Mouse (Mus musculus) Patski (cell line): ENCODE measurements around the gene Hccs. TPM values are rescaled to one million over a fixed set of nuclear protein-coding genes. Genes with fewer than 3 reads are reported as not detected.
"Not testable (repeated sequence)": the region's sequence is repeated elsewhere in the genome, so short reads cannot be mapped to it uniquely, and the experiment has no call there.

ENCODE experiments used
- ATAC-seq: fragments of 100-300 bp; one replicate; pipeline ENCODE4 v1.8.0; 2021
- CTCF ChIA-PET: fragments of 350-600 bp; sonication (Branson Sonifier 250); formaldehyde crosslinking; loops from one replicate; lab custom pipeline; 2022; ENCODE audit warnings: inconsistent platforms; lab: Charles Lee
- POLR2A ChIA-PET: fragments of 350-600 bp; sonication (Branson Sonifier 250); formaldehyde crosslinking; loops from one replicate; lab custom pipeline; 2022; ENCODE audit warnings: antibody characterized with exemption, inconsistent platforms; lab: Charles Lee
- DNase-seq: peaks from one replicate; pipeline ENCODE4 v3.0.0-alpha.2; 2011; ENCODE audit warnings: low read depth, low spot score
- H3K27me3 ChIP-seq: fragments of 371-371 bp; one replicate; pipeline ENCODE4 v1.5.1; 2021
- CTCF ChIP-seq: fragments of 100-300 bp; IDR thresholded peaks from one replicate; pipeline ENCODE4 v1.5.1; 2021
- in situ Hi-C: fragments of 300-500 bp; cut with MboI; formaldehyde crosslinking; loops from 3 replicates; pipeline ENCODE4 v1.11.1; 2018; ENCODE audit warnings: low pct_unique_long_range_greater_than_20kb, mixed read lengths
- polyA plus RNA-seq: library from polyadenylated mRNA; unstranded; gene quantifications from one replicate; pipeline ENCODE4 v1.2.3, GENCODE M21; 2021

Gene Hccs
- polyA plus RNA-seq, result 30.3 TPM

DNA sequence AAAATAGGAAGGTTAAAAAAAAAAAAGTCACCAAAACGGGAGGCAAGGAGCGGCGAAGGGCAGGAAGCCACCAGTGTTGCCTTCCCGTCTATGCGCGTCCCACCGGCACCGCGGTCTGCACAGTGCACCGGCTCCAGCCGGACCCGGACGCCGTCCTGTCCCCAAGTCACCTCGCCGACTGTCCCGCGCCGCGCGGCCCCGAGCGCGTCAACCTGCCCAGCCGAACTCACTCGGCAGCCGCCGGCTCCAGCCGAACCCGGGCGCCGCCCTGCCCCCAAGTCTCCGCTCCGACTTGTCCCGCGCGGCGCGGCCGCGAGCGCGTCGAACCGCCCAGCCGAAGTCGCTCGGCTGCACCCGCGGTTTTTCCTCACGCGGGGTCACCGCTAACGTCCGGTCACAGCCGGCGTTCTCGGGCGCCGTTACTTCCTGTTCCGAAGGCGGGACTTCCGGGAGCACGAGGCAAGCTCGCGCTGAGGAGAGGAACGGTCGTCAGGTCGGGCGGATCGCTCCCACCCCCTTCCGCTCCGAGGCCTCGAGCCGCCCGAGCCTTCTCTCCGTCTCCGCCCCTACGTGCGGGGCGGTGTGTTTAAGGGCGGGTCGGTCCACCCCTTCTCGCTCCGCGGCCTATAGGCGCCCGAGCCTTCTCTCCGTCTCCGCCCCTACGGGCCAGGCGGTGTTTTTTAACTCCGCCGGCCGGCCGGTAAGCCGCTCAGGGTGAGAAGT, at the start of gene Hccs:
Gene Hccs, minus strand, starts transcription at position 428 of the 723 bp plus-strand sequence.
- peak; percentile 49 for DNase-seq
- peak; percentile 100 for ATAC-seq
- POLR2A ChIA-PET, result no interaction called here
- H3K27me3 ChIP-seq, result no peaks in the 10 kb centered on the region
- TF ChIP-seq CTCF, result no peak
- in situ Hi-C loops, result loop anchor here (10.0 kb wide), 3 partner anchors 275 to 565 kb away; partner anchors contain the start of gene Mid1
- CTCF ChIA-PET, result no interaction called here

GRCm38 (mm10) chrX:169357146-169357772, 37.1 kb upstream of the Hccs start:
- ChIA-PET POLR2A (interaction anchor here (0.6 to 0.7 kb wide), 2 partner anchors 11 to 519 kb away, joined by 3 read pairs; no protein-coding TSS in a partner anchor), CTCF (interaction anchor here (1.3 kb wide), 1 partner anchor 29 kb away, joined by 4 read pairs; no protein-coding TSS in a partner anchor)
- peak; percentile 72 for DNase-seq
- in situ Hi-C loops, result no loop called here
- H3K27me3 ChIP-seq, result no peaks in the 10 kb centered on the region
- peak; percentile 95 for ATAC-seq
- no peak for TF ChIP-seq CTCF

DNA sequence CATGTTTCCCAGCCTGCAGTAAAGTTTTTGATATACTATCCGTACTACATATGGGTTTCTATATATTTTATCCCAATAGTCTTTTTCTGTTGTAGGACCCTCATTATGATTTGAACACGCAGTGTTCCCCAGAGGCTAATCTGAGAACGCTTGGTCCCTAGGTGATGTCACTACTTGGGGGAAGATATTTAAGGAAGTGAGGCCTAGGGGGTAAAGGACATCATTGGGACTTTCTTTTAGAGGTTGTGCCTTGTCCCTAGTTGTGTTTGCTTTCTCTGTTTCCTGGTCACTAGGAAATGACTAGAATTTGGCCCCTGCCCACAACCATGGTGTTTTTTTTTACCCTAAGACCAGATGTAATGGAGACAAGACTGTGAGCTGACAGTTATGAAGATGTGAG, 18.0 kb upstream of the Hccs start:
- in situ Hi-C loops, result no loop called here
- ATAC-seq, result no peak
- ChIA-PET CTCF (no interaction called here), POLR2A (no interaction called here)
- DNase-seq, result no peak
- H3K27me3 ChIP-seq, result no peaks in the 10 kb centered on the region
- no peak for TF ChIP-seq CTCF

GRCm38 (mm10) chrX:169337559-169337958, 17.4 kb upstream of the Hccs start:
- DNase-seq (no peak), ATAC-seq (no peak)
- POLR2A ChIA-PET, result no interaction called here
- TF ChIP-seq CTCF, result no peak
- in situ Hi-C loops, result no loop called here
- H3K27me3 ChIP-seq, result no peaks in the 10 kb centered on the region
- CTCF ChIA-PET, result no interaction called here

DNA sequence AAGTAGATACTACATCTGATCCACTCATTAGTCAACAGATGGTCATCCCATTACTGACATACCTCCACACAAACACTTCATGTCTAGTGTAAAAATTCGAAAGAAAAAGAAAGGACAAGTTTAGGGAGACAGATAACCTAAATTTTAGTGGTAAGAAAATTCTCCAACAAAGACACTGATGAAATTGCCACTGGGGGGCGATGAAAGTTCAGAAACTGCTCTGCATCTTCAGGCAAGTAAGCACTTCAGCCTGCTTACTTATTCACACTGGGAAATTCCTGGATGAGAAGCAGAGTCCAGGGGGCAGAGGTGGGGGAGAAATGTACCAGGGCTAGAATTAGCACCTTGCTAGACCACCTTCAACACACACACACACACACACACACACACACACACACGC, 12.1 kb upstream of the Hccs start:
- DNase-seq, result peak; percentile 34
- no peak for ATAC-seq
- peak; percentile 59 for TF ChIP-seq CTCF
- in situ Hi-C loops, result loop anchor here (5.0 kb wide), 1 partner anchor 470 kb away; no protein-coding TSS in a partner anchor
- H3K27me3 ChIP-seq, result no peaks in the 10 kb centered on the region
- ChIA-PET POLR2A (interaction anchor here (0.7 kb wide), 2 partner anchors 23 to 374 kb away, joined by 3 read pairs; no protein-coding TSS in a partner anchor), CTCF (interaction anchor here (0.7 to 1.0 kb wide), 3 partner anchors 9 to 463 kb away, joined by 3 read pairs; no protein-coding TSS in a partner anchor)

DNA sequence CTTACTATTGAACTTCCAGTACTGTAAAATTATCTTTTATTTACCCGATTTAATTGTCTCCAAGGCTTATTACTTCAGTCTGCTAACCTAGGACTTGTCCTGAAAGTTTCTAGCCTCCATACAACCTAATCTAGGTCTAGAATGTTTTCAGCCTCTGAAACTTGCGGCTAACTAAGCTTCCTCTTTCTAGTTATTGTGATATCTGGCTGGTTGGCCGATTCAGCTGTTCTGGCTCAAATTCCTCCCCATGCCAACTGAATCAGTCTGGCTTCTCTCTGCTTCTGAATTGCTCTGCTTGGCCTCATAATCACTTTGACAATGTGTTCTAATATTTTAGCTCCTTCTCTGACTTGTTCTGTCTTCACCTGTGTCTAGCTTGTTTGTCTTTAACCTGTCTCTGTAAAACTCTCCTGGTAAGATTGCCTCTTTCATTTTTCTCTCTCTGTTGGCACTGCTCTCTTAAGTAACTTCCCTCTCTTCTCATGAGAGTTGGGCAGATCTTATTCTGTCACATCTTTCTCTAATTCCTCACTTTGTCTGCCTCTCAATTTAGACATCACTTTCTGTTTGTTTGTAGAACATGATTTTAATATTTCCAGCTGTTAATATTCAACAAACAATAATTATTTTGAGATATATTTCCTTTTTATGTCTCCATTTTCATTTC, 5.9 kb upstream of the Hccs start:
- POLR2A ChIA-PET, result no interaction called here
- in situ Hi-C loops, result loop anchor here (10.0 kb wide), 3 partner anchors 269 to 559 kb away; partner anchors contain the start of gene Mid1
- no peaks in the 10 kb centered on the region for H3K27me3 ChIP-seq
- CTCF ChIA-PET, result interaction anchor here (1.0 to 1.6 kb wide), 4 partner anchors 9 to 22 kb away, joined by 3 to 5 read pairs (median 4); no protein-coding TSS in a partner anchor
- ATAC-seq (no peak), DNase-seq (no peak)
- no peak for TF ChIP-seq CTCF

DNA sequence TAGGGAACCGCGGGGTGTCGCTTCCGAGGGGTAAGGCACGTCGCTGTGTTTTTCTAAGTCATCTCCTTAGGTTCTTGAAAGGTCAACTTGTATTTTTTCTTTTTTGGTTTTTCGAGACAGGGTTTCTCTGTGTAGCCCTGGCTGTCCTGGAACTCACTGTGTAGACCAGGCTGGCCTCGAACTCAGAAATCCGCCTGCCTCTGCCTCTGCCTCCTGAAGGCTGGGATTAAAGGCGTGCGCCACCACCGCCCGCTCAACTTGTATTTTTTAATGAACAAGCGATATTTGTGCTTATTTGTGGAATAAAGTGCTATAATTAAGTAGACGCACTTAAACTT, 465 bp upstream of the Hccs start:
- ATAC-seq, DNase-seq, H3K27me3 ChIP-seq, POLR2A ChIA-PET, CTCF ChIA-PET: not testable (repeated sequence)
- in situ Hi-C loops, result loop anchor here (10.0 kb wide), 3 partner anchors 274 to 564 kb away; partner anchors contain the start of gene Mid1

- in situ Hi-C loops, result no loop called here
- DNase-seq (no peak), ATAC-seq (no peak)
- no peak for TF ChIP-seq CTCF
- H3K27me3 ChIP-seq, result no peaks in the 10 kb centered on the region
- POLR2A ChIA-PET, result no interaction called here
- CTCF ChIA-PET, result no interaction called here
Measured at GRCm38 (mm10) chrX:169319066-169319760, 959 bp downstream of the Hccs start.

- ChIA-PET CTCF (no interaction called here), POLR2A (no interaction called here)
- no peak for DNase-seq
- in situ Hi-C loops, result no loop called here
- H3K27me3 ChIP-seq, result no peaks in the 10 kb centered on the region
- no peak for ATAC-seq
- no peak for TF ChIP-seq CTCF
Measured at GRCm38 (mm10) chrX:169308559-169308958, 11.6 kb downstream of the Hccs start.

DNA sequence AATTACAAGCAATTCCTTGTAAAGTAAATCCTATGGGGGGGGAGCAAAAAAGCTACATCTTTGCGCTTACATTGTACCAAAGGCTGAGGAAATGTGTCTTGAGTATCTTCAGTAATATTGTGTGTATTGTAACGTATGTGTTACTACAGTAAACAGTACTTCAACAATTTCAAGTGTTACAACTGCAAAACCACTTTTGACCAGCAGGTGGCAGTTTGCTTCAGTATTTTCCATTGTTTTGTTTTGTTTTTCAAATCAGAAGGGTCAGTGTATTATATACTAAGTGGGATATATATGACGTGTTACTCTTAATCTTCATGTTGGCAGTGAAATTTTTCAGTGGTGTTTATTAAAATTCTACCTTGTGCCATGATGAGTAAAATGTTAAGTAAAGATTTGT, 16.2 kb downstream of the Hccs start:
- ChIA-PET POLR2A (no interaction called here), CTCF (interaction anchor here (0.9 to 1.7 kb wide), 7 partner anchors 8 to 150 kb away, joined by 3 to 5 read pairs (median 3); no protein-coding TSS in a partner anchor)
- ATAC-seq (no peak), DNase-seq (no peak)
- no peaks in the 10 kb centered on the region for H3K27me3 ChIP-seq
- TF ChIP-seq CTCF, result peak; percentile 49
- in situ Hi-C loops, result no loop called here
